Mouse (Mus musculus): ENCODE measurements around the gene 3110082I17Rik. TPM values are rescaled to one million over a fixed set of nuclear protein-coding genes. Genes with fewer than 3 reads are reported as not detected.
"Not testable (repeated sequence)": the region's sequence is repeated elsewhere in the genome, so short reads cannot be mapped to it uniquely, and the experiment has no call there.

The 3110082I17Rik gene
- polyA plus RNA-seq, 1 experiment from 2014 or later = 15.7 TPM

DNA sequence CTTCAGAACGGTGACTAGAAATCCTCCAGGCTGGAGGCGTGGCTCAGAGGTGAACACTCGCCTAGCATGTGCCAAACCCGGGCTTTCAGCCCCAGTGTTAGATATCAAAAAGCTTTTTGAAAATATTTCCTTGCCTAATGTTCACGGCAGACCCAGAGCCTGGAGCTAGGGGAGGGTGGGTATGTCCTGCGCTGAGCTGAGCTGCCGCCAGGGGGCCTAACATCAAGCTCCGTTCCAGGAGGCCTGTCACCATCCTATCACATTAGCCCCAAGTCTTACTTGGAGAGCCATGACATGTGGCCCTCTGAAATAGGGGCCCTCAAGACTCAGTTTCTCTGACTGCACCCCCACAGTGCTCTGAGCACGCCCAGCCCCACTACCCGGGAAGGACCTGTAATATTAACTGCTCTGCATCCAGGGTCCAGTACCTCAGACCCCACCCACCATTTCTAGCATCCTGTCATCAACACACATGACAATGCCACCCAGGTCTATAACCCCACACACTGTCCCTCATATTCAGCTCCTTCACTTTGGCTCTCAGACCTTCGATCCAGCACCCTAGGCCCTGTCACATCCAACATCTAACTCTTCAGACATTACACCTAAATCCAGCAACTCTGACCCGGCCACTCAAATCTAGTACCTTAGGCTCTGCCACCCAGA lies 116.2 kb downstream of the 3110082I17Rik start:
- H3K4me1 ChIP-seq = peaks cover 32% of the 10 kb centered on the region
- peak overlapping the region; percentile 71 for H3K4me3 ChIP-seq (replicated peaks)
- peak overlapping the region; percentile 86 for H3K9ac ChIP-seq (replicated peaks)
- H3K27me3 ChIP-seq (replicated peaks) = no peaks in the 10 kb centered on the region
- no peak overlapping the region for H3K27ac ChIP-seq (replicated peaks)
- H3K36me3 ChIP-seq = peaks cover 31% of the 10 kb centered on the region
- no peaks in the 10 kb centered on the region for H3K9me3 ChIP-seq (replicated peaks)
- H3K4me2 ChIP-seq = peak overlapping the region; percentile 97
- peak; percentile 65; the same call in 1 of the 2 replicates for ATAC-seq (ENCODE audit: low FRiP score)
- WGBS = 5% methylated on average over 12 of the region's 12 CpGs

DNA sequence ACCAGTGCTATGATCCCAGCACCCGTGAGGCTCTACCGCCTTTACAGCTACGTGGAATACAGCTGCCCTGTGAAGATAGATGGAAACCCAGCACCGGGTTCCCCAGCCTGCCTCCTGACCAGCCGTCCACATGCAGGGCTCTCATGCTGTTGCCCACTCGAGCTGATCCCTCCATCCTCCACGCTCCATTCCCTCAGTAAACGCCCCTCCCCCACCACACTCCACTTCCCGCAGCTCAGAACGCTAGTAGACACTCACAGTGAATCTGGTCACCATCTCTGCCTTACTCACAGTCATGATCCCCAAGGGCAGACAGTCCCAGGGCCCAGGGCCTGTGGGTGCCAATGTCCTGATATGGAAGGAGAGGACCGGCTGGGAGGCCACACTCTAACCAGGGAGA lies 121.4 kb downstream of the 3110082I17Rik start:
- 85% methylated on average over 11 of the region's 11 CpGs for WGBS
- H3K36me3 ChIP-seq = peaks cover 72% of the 10 kb centered on the region

DNA sequence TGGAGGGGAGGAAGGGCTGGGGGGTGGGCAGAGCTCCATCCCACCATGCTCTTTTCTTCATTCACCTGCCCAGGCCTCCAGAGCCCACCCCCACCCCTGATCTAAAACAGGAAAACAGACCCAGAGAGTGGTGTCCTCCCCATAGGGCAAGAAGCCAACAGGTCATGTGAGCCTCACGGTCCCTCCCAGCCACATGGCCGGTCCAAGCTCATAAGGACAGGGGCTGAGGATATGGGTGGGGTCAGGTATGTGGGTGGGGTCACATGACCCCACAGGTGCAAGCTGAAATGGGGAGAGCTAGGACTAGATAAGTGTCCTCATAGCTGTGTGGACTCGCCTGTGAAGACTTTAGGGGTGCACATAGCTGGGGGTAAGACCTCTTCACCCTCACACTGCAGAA lies 121.9 kb downstream of the 3110082I17Rik start:
- Histone ChIP-seq H3K4me2 (no peak overlapping the region), H3K4me3 (replicated peaks) (no peak overlapping the region), H3K36me3 (peaks cover 72% of the 10 kb centered on the region), H3K27ac (replicated peaks) (no peak overlapping the region), H3K27me3 (replicated peaks) (no peaks in the 10 kb centered on the region), H3K9ac (replicated peaks) (no peak overlapping the region), H3K4me1 (peaks cover 30% of the 10 kb centered on the region), H3K9me3 (replicated peaks) (no peaks in the 10 kb centered on the region)
- 86% methylated on average over 3 of the region's 3 CpGs for WGBS
- no peak for ATAC-seq (ENCODE audit: low FRiP score)

More for the DNA sequence above, 121.4 kb downstream of the 3110082I17Rik start:
- Histone ChIP-seq H3K9ac (replicated peaks) (no peak overlapping the region), H3K27me3 (replicated peaks) (no peaks in the 10 kb centered on the region), H3K27ac (replicated peaks) (no peak overlapping the region), H3K4me1 (peaks cover 35% of the 10 kb centered on the region), H3K4me2 (no peak overlapping the region), H3K4me3 (replicated peaks) (no peak overlapping the region), H3K9me3 (replicated peaks) (no peaks in the 10 kb centered on the region)
- ATAC-seq (ENCODE audit: low FRiP score) = no peak

DNA sequence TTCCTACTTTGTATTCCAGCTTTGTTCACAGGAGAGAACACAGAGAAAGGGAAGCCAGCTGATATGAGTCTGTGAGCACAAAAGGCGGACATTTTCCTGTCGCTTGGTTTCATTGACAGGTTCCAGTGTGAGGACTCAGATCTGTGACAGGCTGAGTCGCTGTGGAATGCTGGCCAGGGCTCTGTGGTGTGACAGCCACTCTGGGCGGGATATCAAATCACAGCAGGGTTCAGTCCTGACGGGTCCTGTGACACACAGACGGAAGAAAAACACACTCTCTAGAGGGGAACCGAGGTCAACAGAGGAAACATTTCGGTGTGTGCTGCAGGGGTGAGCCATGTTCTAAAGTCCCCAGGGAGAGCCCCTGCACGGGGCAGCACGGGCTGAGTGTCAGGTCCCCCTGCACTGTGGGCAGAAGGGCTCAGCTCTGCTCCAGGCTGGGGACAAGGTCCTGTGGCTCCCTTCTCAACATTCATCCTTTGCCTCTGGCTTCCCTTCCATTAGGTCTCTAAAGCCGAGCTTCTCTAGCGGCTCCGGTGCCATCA lies 122.4 kb downstream of the 3110082I17Rik start:
- Histone ChIP-seq H3K36me3 (peaks cover 72% of the 10 kb centered on the region), H3K4me1 (peaks cover 25% of the 10 kb centered on the region), H3K27ac (replicated peaks) (no peak overlapping the region), H3K4me2 (no peak overlapping the region), H3K27me3 (replicated peaks) (no peaks in the 10 kb centered on the region), H3K4me3 (replicated peaks) (no peak overlapping the region), H3K9me3 (replicated peaks) (no peaks in the 10 kb centered on the region), H3K9ac (replicated peaks) (no peak overlapping the region)
- WGBS = 89% methylated on average over 13 of the region's 13 CpGs
- ATAC-seq (ENCODE audit: low FRiP score) = no peak

DNA sequence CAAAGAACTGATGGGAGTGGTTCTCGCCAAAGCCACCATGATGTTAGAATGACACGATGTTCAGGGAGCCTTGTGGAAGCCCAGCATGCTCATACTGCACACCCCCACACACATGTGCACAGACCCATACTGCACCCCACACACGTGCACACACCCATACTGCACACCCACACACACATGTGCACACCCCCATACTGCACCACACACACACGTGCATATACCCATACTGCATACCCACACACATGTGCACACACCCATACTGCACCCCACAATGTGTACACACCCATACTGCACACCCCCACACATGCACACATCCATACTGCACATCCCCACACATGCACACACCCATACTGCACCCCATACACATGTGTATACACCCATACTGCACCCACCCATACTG lies 124.7 kb downstream of the 3110082I17Rik start:
- H3K4me2 ChIP-seq = no peak overlapping the region
- no peaks in the 10 kb centered on the region for H3K9me3 ChIP-seq (replicated peaks)
- 94% methylated on average over 4 of the region's 4 CpGs for WGBS
- peaks cover 19% of the 10 kb centered on the region for H3K4me1 ChIP-seq
- H3K9ac ChIP-seq (replicated peaks) = no peak overlapping the region
- H3K27me3 ChIP-seq (replicated peaks) = no peaks in the 10 kb centered on the region; the same call in 1 of the 2 replicates
- H3K4me3 ChIP-seq (replicated peaks) = no peak overlapping the region
- H3K36me3 ChIP-seq = peaks cover 56% of the 10 kb centered on the region
- H3K27ac ChIP-seq (replicated peaks) = no peak overlapping the region
- no peak; the same call in 1 of the 2 replicates for ATAC-seq (ENCODE audit: low FRiP score)

DNA sequence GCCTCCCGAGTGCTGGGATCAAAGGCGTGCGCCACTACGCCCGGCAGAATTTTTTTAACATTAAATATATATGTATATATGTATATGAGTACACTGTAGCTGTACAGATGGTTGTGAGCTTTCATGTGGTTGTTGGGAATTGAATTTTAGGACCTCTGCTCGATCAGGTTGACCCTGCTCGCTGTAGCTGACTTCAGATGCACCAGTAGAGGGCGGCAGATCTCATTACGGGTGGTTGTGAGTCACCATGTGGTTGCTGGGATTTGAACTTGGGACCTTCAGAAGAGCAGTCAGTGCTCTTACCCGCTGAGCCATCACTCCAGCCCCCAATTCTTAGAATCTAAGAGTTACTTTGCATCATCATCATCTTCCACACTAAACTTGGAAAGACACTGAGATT lies 125.9 kb downstream of the 3110082I17Rik start:
- not testable (repeated sequence) for H3K27me3 ChIP-seq (replicated peaks); H3K4me3 ChIP-seq (replicated peaks); H3K9me3 ChIP-seq (replicated peaks); H3K9ac ChIP-seq (replicated peaks); H3K27ac ChIP-seq (replicated peaks); ATAC-seq (ENCODE audit: low FRiP score); H3K4me2 ChIP-seq
- Histone ChIP-seq H3K36me3 (peaks cover 44% of the 10 kb centered on the region), H3K4me1 (peaks cover 18% of the 10 kb centered on the region)
- WGBS = 90% methylated on average over 10 of the region's 10 CpGs

DNA sequence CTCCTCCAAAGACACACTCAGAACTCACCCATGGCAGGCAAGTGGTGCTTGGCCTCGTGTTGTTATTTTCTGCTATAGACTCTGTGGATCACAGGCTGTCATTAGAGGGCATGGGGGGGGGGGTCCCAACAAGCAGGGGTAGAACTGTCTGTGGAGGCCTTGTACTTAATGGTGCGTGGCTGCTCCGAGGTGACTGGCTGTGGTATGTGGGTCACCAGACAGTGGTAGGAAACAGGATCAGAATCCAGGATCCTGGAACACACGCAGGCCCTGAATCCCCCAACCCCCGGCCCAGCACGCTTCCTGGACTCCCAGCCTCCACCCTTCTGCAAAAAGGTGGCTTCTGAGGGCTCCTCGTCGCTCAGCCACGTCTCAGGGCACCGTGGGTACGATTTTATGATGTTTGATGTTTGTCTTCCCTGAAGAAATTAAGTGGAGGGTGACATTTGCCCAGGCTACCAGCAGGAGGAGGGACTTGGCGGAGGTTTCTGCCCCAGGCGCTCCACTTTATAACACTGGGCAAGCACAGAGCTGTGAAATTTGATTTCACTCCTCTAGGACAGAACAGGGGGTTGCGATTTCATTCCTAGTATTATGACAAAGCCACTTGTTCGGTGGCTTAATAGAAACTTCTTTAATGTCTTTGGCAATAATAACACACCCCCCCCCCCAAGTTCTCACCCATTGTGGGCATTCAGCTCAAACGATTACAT lies 126.9 kb downstream of the 3110082I17Rik start:
- H3K36me3 ChIP-seq = peaks cover 35% of the 10 kb centered on the region
- no peak for ATAC-seq (ENCODE audit: low FRiP score)
- H3K4me2 ChIP-seq = no peak overlapping the region
- H3K9ac ChIP-seq (replicated peaks) = no peak overlapping the region
- no peaks in the 10 kb centered on the region for H3K9me3 ChIP-seq (replicated peaks)
- peaks cover 12% of the 10 kb centered on the region; the same call in 1 of the 2 replicates for H3K4me1 ChIP-seq
- H3K27me3 ChIP-seq (replicated peaks) = no peaks in the 10 kb centered on the region; the same call in 1 of the 2 replicates
- 67% methylated on average over 16 of the region's 16 CpGs for WGBS
- H3K27ac ChIP-seq (replicated peaks) = no peak overlapping the region
- H3K4me3 ChIP-seq (replicated peaks) = no peak overlapping the region

DNA sequence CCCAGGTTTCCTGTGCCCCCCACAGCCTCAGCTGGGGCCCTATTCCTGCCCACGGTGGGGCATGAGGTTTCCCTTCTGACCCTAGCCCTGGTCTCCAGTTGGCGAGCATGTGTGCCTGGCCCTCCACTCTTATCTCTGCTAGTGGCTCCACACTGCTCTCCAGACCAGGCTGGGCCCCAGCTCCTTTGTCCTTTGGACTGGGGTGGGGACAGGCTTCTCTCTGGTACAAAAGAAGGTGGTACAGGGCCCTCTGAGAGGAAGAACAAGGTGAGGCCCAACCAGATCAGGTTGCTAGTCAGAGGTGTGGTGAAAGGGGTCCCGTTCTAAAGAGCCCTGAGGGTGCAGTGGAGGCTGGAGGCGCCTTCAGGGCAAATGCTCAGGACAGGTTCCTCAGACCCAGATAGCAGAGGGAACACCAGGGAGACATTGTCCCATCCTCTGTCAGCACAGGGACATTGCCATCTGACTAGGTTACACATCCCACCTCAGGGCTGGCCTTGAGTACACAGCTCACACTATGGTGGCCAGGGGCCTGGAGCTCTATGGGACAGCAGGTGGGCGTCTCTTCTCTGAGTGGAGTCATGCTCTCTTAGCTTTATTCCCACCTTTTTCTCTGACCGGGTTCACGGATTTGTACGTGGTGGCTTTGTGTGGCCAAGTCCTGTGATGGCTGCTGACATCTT lies 127.6 kb downstream of the 3110082I17Rik start:
- Histone ChIP-seq H3K9ac (replicated peaks) (no peak overlapping the region), H3K4me2 (no peak overlapping the region), H3K4me1 (peaks cover 12% of the 10 kb centered on the region; the same call in 1 of the 2 replicates), H3K4me3 (replicated peaks) (no peak overlapping the region), H3K27me3 (replicated peaks) (no peaks in the 10 kb centered on the region; the same call in 1 of the 2 replicates), H3K36me3 (peaks cover 27% of the 10 kb centered on the region), H3K9me3 (replicated peaks) (no peaks in the 10 kb centered on the region), H3K27ac (replicated peaks) (no peak overlapping the region)
- WGBS = 86% methylated on average over 8 of the region's 8 CpGs
- ATAC-seq (ENCODE audit: low FRiP score) = no peak

DNA sequence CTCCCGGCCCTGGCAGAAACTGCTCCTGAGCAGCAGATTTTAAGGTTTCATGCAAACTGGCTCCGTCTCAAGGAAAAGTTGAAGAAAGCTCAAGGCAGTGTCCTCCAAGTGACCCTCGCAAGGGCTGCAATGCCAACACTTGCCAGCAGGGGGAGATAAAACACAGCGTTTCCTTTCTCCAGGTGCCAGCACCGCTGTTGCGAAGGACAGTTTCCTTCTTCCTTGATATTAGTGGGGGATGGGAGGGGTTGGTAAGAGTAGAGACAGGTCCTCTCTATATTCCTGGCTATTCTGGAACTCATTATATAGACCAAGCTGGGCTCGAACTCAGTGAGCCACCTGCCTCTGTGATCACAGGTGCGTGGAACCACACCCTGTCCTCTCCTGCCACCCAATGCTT lies 128.6 kb downstream of the 3110082I17Rik start:
- Histone ChIP-seq H3K9me3 (replicated peaks) (no peaks in the 10 kb centered on the region), H3K4me3 (replicated peaks) (no peak overlapping the region), H3K4me1 (0 out of 2 replicates have a peak, but pooled peaks cover 7% of the 10 kb centered on the region), H3K27ac (replicated peaks) (no peak overlapping the region), H3K27me3 (replicated peaks) (peaks cover 2% of the 10 kb centered on the region; the same call in 1 of the 2 replicates), H3K9ac (replicated peaks) (no peak overlapping the region), H3K36me3 (peaks cover 20% of the 10 kb centered on the region), H3K4me2 (no peak overlapping the region)
- WGBS = 21% methylated on average over 8 of the region's 8 CpGs
- ATAC-seq (ENCODE audit: low FRiP score) = 0 out of 2 replicates have a peak, but pooled peaks have one; percentile 23

DNA sequence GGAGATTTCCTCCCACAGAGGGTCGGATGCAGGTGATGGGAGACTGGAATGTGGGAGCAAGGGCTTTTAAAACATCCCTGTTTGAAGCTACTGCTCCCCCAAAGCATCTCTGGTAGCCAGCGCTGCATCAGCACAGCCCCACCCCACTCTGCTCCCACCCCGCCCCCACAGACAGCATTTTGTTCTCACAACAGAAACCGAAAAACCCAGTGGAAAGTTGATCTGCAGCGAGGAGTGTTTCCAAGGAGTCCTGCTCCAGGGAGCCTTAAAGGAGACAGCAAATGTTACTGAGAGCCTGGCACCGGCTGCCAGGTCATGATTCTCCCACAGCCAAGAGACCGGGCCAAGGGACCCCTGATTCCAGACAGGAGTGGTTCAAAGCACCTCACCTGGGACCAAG lies 129.6 kb downstream of the 3110082I17Rik start:
- no peak overlapping the region for H3K9ac ChIP-seq (replicated peaks)
- WGBS = 79% methylated on average over 7 of the region's 7 CpGs
- no peak overlapping the region for H3K4me2 ChIP-seq
- no peak for ATAC-seq (ENCODE audit: low FRiP score)
- H3K27me3 ChIP-seq (replicated peaks) = peaks cover 10% of the 10 kb centered on the region
- peaks cover 10% of the 10 kb centered on the region for H3K36me3 ChIP-seq
- peaks cover 4% of the 10 kb centered on the region; the same call in 1 of the 2 replicates for H3K4me1 ChIP-seq
- no peaks in the 10 kb centered on the region for H3K9me3 ChIP-seq (replicated peaks)
- H3K27ac ChIP-seq (replicated peaks) = no peak overlapping the region
- H3K4me3 ChIP-seq (replicated peaks) = no peak overlapping the region

DNA sequence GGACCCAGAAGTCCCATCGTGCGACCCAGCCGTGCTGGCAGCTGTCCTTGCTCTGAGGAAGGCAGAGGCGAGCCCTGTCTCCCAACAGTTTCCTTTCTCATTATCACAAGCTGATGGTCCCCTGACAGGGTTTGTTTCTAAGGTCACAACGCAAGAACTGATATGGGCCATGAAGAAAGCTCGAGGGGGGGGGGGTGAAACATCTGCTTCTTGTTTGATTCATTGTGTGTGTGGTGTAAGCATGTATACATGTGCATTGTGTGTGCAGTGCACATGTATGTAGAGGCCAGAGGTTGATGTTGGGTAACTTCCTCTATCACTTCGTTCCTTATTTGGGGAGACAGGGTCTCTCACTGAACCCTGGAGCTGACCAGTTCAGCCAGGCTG lies 132.7 kb downstream of the 3110082I17Rik start:
- no peaks in the 10 kb centered on the region for H3K36me3 ChIP-seq
- H3K27ac ChIP-seq (replicated peaks) = no peak overlapping the region
- H3K4me2 ChIP-seq = no peak overlapping the region
- no peak overlapping the region for H3K9ac ChIP-seq (replicated peaks)
- H3K4me3 ChIP-seq (replicated peaks) = no peak overlapping the region
- WGBS = 78% methylated on average over 7 of the region's 7 CpGs
- peaks cover 31% of the 10 kb centered on the region for H3K4me1 ChIP-seq
- no peak for ATAC-seq (ENCODE audit: low FRiP score)
- H3K27me3 ChIP-seq (replicated peaks) = peaks cover 29% of the 10 kb centered on the region
- H3K9me3 ChIP-seq (replicated peaks) = no peaks in the 10 kb centered on the region
